Mouse (Mus musculus) liver, embryonic 14.5 days (tissue): ENCODE data around the gene Synpr.

Source experiments
- CTCF ChIP-seq: IDR thresholded peaks from 2 replicates; pipeline ENCODE4 v1.5.1; 2016; ENCODE audit warnings: antibody characterized with exemption, low read depth, control low read depth
- EP300 ChIP-seq: IDR thresholded peaks from 2 replicates; pipeline ENCODE4 v1.6.1; 2016; ENCODE audit warnings: antibody characterized with exemption, low read depth

DNA sequence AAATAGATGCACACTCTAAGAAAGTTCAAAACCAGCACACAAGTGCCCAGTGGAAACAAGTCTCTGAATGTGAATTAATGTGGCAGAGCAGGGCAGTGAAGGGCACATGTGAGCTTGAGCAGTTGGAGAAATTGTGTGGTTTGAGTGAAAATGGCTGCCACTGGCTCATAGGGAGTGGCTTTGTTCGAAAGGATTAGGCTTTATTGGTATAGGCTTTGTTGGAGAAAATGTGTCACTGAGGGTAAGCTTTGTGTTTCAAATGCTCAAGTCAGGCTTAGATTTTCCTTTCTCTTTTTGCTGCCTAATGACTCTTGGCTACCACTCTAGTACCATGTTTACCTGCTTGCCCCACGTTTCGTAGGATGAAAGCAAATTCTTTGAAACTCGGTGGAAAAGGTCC is 37.1 kb upstream of the Synpr start:
- TF ChIP-seq CTCF (no peak), EP300 (no peak)
